Mouse (Mus musculus): ENCODE measurements around the gene Cops3.
A peak's percentile ranks its signal among the peaks of the same experiment; 100 is the strongest.
"Not testable (repeated sequence)": the region's sequence is repeated elsewhere in the genome, so short reads cannot be mapped to it uniquely, and the experiment has no call there.

The Cops3 gene

GRCm38 (mm10) chr11:59839459-59840126 is at the start of gene Cops3:
TSS of gene Cops3 (minus strand) at chr11:59839838.
- DNase-seq, result peak; percentile 98

GRCm38 (mm10) chr11:59888151-59888550 is 48.5 kb upstream of the Cops3 start:
- DNase-seq, result no peak

GRCm38 (mm10) chr11:59886952-59887351 is 47.3 kb upstream of the Cops3 start:
- DNase-seq, result no peak

- DNase-seq, result peak; percentile 56
Observed at GRCm38 (mm10) chr11:59885217-59885986, 45.8 kb upstream of the Cops3 start.

GRCm38 (mm10) chr11:59880031-59880430 is 40.4 kb upstream of the Cops3 start:
- peak; percentile 82 for DNase-seq

- no peak for DNase-seq
Observed at GRCm38 (mm10) chr11:59872124-59872523, 32.5 kb upstream of the Cops3 start.

- no peak for DNase-seq
Observed at GRCm38 (mm10) chr11:59864316-59864715, 24.7 kb upstream of the Cops3 start.

GRCm38 (mm10) chr11:59860467-59860866 is 20.8 kb upstream of the Cops3 start:
- no peak for DNase-seq

- peak; percentile 8 for DNase-seq
Observed at GRCm38 (mm10) chr11:59852865-59853264, 13.2 kb upstream of the Cops3 start.

GRCm38 (mm10) chr11:59847891-59848884 is 8.6 kb upstream of the Cops3 start:
- DNase-seq, result peak; percentile 87

GRCm38 (mm10) chr11:59847131-59847530 is 7.5 kb upstream of the Cops3 start:
- DNase-seq, result peak; percentile 42

- no peak for DNase-seq
Observed at GRCm38 (mm10) chr11:59846311-59846710, 6.7 kb upstream of the Cops3 start.

GRCm38 (mm10) chr11:59839008-59839458 is 605 bp downstream of the Cops3 start, which contains the start of gene Nt5m:
TSS of gene Nt5m (plus strand) at chr11:59839447.
- DNase-seq, result peak; percentile 96

GRCm38 (mm10) chr11:59838426-59838825 is 1.2 kb downstream of the Cops3 start:
- DNase-seq, result no peak

GRCm38 (mm10) chr11:59837789-59838188 is 1.8 kb downstream of the Cops3 start:
- DNase-seq, result not testable (repeated sequence)

GRCm38 (mm10) chr11:59821625-59822024 is 18.0 kb downstream of the Cops3 start:
- no peak for DNase-seq

GRCm38 (mm10) chr11:59817916-59818315 is 21.7 kb downstream of the Cops3 start:
- DNase-seq, result no peak

- no peak for DNase-seq
Observed at GRCm38 (mm10) chr11:59815482-59816065, 24.1 kb downstream of the Cops3 start.

GRCm38 (mm10) chr11:59814936-59815335 is 24.7 kb downstream of the Cops3 start:
- no peak for DNase-seq

- DNase-seq, result no peak
Observed at GRCm38 (mm10) chr11:59814311-59814710, 25.3 kb downstream of the Cops3 start.

GRCm38 (mm10) chr11:59813276-59813675 is 26.4 kb downstream of the Cops3 start:
- no peak for DNase-seq

- no peak for DNase-seq
Observed at GRCm38 (mm10) chr11:59811211-59811610, 28.4 kb downstream of the Cops3 start.
